Mouse (Mus musculus): ENCODE data around the gene Glyatl3.

Gene Glyatl3

DNA sequence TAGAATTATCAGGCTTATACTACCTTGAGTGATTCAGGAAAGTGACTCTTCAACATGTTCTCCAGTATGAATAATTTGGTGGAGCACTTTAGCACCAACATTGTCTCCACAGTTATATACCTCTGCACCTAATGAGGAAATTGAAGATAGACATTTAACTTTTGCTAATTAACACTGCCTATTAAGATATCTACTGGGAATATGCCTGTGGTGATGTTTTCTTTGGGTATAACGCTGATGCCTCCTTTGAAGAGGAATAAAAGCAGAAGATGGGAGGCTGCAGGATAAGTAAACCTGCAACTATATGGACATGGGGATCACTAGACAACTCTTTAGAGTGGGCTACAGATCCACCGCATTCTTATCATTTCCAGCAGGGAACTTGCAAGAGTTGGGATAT lies at the start of gene Glyatl3:
Glyatl3 (minus strand) TSS at position 101 of the 400 bp plus-strand sequence.
- DNase-seq, result no peak

DNA sequence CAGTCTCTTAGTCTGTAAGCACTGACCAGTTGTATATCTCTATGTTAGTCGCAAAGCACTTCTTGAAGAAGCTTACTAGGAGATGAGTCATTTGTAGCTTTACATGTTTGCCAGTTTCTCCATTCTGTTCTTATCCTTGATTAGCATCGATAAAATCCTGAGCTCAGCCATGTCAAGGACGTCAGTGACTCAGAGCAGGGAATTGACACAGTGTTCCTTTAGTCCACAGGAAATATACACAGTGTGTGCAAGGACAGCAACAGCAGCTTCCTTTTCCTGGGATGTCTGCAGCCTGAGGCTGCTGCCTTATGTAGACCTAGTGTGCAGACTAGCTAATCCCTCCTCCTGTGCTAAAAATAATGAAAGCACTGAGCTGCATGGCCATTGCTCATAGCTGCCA lies 34.4 kb upstream of the Glyatl3 start:
- DNase-seq, result no peak

DNA sequence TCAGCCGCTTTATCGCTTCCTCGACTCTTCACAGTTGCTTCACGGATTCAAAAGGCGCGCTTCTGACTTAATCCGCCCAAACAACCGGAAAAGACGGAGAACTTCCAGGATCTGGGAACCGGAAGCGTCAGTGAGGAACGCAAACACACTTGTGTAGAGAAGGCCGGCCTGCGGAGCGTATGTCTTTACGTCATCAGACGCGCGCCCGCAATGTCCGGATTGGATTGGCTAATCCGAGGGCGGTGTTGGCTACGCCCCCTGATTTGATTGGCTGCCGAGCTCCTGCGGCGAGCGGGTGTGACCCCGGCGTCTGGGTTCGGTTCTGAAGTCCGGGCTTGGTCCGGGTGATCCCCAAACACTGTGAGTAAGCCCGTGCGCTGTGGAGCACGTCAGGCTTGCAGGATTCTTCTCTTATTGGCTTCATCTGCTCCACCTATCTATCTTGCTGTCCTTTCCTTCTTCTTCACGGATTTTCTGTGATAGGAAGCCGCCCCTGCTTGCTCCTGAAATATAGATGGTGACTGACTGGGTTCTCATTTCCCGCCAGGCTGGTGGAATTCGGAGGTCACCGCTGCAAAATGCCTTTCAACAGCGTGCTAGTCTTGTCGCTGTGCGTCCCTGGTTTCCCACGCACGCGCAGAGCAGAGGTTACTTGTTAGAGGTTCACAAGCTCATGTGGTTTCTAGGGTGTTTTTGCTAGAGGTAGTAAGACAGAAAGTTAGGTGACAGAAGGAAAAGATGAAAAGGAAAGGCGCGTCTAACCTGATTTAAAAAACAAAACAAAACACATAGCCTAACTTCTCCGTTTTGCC lies 20.5 kb upstream of the Glyatl3 start, which contains the start of the genes Mut and Cenpq:
Mut (plus strand) TSS at position 266 of the 812 bp plus-strand sequence.
Cenpq (minus strand) TSS at position 628 of the 812 bp plus-strand sequence.
- peak; percentile 99 for DNase-seq

DNA sequence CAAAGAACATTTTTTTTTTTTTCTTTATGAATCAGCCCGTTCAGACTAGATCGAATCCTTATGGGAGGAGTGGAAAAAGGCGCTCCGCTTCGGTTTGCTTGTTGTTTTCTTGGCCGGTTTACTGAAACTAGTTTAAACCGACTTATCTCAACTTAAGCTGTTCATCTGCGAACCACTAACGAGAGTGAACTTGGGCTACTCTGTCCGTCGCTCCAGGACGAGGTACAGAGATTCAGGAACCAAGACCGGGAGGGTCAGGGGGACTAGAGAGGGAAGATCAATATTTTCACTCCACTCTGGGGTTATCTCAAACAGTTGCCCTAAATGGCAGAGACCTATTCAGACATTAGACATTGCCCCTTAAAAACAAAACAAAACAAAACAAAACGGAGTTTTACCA lies 19.8 kb upstream of the Glyatl3 start:
- DNase-seq, result no peak

DNA sequence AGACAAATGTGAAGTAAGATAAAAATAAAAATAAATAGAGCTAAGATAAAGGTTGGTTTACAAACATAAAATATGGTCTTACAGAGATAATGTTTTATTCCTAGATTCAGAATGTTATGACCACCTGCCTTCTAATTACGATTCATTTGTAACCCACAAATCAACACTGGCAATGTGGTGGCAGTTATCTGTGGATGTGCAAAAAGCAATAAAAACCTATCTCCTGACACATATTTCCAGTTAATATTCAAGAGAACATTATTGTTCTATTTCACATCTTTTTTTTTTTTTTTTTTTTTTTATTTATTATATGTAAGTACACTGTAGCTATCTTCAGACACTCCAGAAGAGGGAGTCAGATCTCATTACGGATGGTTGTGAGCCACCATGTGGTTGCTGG lies 1.3 kb upstream of the Glyatl3 start:
- DNase-seq, result no peak

DNA sequence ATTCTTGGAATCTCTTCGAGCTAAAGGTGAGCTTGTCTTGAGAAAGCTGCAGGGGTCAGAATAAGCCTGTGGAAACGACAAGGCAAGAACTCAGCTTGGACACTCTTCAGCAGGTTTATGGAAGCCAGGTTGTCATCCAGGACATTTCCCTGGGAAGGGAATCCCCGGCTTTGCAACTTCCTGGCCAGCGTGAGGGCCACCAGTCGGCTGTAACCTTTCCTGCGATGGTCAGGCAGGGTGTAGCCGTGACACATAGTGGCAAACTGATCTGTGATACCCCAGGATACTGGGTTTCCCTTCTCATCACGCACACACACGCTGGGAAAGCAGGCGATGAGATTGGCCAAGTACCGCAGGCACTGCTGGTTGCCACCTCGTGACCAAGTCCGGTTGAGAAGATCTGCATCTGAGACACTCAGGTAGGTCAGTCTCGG lies 9.4 kb downstream of the Glyatl3 start:
- peak; percentile 57 for DNase-seq

DNA sequence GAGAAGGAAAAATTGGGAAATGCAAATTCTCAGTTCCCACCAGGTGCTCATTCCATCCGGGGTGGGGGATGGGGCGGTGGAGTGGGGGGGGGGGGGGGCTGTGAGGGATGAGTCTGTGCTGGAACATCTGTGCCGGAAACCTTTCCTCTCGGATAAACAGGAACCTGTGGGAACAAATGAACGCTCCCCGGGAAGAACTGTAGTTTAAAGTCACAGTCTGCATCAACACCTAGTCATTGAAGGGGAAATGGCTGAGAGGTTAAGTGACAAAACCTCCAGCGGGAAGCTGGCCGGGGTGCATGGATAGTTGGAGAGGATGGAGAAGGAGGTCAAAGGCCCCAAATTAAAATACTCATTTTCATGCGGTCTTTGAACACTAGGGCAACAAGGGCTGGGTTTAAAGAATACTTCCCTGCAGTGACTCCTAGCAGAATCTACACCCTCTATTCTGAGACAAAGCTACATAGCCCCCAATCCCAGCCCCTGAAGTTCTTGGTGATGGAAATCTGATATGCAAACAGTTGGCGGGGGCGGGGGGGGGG lies 10.0 kb downstream of the Glyatl3 start:
- peak; percentile 12 for DNase-seq

DNA sequence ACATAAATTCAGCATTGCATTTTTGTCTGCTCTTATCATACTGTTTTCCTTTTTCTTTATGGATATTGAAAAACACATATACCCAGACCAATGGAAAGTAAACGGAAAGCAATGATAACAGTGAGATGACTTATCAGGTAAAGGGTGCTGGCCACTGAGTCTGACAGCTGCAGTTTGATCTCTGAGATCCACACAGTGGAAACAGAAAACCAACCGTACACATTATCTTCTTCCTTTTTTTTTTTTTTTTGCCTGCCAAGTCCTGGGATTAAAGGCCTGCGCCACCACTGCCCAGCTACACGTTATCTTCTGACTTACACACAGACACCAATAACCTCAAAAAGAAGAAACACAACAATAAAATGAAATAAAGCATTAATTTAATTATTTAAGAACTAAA lies 10.8 kb downstream of the Glyatl3 start:
- no peak for DNase-seq

DNA sequence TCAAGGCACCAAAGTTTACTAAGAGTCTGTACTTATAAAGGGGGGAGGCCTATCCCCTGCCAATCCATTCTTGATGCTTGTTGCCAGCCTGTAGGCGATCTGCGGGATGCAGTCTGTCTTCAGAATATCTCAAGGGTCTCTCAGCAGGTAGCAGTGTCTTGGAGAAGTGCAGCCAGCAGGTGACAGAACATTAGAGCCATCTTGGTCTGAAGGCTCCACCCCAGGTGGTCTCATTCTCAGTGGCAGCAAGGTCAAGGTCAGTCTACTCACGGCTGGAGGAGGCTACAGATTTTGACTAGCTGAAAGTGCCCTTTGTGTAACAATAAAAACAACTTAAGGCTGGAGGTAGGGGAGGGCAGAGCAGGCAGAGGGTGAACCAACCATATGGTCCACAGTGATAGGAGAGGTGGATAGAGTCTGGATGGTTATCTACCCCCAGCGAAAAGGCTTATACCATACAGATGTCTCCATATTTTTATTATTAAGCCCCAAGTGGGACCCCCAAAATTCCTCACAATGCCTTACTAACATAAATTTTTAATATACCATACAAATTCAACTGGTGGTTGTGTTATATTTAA lies 14.3 kb downstream of the Glyatl3 start:
- DNase-seq, result no peak

DNA sequence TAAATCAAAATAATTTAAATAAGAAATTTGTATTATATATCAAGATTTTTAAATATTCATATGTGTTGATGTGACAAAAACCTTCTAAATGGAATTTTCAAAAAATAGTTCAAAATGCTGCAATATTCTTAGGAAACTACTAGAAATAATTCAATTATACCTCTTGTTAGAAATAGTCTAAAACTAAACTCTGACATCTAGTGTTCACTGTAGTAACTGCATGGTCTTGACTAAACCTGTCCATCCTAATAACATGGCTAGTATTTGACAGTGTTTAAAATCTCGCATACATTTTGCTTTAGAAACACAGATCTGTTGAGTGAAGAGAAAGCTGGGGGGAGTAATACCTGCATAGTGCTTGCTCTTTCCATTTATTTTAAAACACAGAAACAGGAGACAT lies 17.3 kb downstream of the Glyatl3 start:
- no peak for DNase-seq

DNA sequence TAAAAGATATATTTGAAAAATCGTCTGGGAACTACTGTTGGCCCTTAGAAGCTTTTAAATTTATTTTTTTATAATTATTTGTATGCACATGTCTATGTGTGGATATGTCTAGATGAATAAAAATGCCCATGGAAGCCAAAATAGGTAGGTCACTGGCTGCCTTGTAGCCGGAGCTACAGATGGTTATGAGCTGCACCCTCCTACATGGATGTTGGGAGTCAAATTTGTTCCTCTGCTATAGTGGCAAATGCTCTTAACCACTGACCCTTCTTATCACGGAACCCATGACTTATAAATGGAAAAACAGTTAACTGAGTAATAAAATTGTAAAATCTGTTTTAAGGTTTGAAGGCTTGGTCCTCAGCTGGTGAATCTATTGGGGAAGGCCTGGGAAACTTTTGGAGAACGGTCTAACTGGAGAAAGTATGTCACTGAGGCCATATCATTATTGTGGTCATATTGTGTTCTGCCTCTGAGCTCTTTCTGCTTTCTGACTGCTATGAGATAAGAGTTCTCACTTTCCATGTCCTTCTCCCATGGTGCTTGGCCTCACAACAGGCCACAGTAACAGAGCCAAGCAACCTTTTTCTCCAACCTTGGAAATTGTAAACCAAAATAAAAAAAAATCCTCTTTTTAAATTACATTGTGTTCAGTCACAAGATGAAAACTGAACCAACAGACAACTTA lies 26.2 kb downstream of the Glyatl3 start:
- DNase-seq, result no peak

DNA sequence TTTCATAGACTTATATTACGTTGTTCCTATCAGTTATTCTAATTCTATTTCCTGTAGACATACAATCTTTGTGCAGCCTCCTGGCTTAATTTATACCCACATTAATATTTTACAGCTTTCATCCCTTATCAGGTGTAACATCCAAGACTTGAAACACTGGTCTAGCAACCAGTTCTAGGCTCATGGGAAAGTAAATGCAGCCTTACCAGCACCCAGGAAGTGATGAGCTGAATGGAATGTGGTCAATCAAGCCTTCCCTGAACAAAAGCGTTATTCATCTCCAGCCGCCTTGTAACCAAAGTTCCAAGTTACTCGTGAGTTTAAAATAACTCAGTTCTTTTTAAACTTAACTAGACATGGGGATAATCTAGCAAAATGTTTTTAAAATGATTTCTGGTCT lies 29.0 kb downstream of the Glyatl3 start:
- no peak for DNase-seq

DNA sequence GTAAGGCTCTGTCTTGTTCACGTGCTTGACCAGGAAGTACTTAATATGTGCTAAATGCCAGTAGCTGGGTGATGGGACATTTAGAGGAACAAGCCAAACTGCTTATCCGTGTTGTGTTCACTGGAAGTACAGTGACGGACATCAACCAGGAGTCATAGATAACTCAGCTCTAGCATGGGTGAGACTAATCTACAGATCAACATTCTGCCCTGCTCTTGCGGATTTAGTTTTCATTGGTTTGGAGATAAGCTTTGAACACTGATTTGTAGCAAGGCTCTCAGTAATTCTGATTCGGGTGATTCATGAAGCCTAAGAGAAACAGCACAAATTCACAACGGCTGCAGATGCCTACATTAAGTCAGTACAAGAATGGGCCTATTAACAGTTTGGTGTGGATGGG lies 32.0 kb downstream of the Glyatl3 start:
- DNase-seq, result no peak

DNA sequence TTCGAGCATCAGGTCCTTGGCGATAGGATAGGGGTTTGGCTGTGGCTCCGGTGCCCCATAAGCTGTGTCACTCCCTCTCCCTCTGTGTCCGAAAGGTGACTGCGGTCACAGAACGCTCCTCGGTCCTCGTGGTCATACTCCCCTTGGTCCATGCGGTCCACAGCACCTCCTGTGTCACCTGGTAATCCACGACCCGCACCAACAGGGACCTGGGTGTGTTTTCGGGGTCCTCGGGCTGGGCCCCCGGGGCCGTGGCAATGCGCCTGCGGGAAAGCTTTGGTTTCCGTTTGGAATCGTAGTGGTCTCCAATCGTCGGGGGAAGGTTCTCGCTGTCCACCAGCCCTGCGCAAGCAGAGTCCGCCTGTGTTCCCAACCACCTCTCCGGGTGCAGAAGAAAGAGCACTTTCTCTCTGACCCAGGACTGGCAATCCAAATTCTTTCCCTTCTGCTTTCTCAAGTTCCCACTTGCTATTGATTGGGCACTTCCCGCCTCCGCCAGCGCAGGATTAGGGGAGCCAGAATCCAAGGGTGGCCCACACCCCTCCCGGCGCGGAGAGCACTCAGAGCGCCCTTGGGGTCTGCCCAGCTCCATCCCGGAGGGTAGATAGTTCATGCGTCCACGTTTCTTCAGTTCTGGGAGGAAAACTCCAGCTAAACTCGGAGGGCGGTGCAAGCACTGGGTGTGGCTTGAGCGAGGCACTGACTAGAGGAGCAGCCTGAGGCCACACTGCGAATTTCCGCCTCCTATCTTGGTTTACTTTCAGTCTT lies 34.0 kb downstream of the Glyatl3 start, which contains the start of gene 9130008F23Rik:
9130008F23Rik (minus strand) TSS at position 636 of the 768 bp plus-strand sequence.
- no peak for DNase-seq

DNA sequence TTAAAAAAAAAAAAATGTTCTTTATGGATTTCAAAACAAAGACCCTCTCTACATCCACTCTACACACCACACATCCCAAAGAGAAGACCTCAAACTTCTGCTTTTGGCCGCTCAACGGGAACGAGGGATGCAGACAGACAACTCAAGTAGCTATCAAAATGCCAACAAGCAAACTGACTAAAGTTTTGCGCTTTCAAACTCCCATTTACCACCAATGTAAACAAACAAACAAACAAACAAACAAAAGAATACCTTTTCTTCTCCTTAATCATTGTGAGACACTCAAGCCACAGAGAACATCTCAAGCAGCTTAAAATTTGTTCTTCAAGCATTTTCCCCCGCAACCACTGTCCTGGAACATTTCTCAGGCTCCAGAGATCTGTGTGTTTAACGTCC lies 34.6 kb downstream of the Glyatl3 start:
- DNase-seq, result no peak

DNA sequence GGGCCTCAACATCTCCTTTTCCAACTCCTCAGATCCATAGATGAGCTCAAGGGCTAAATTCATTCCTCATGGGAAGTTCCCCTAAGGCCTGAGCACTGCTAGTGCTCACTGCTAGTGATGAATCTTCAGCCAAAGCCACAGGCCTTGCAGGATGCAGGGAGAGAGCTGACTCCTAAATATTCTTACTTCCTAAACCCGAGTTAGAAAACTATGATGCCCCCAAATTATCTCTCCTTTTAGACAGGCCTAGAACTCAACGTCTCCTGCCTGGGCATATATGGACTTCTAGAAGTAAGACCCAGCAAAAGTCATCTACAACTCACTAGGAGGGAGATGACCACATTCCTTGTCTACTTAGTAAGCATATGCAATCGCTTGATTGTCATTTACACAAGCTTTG lies 36.4 kb downstream of the Glyatl3 start:
- no peak for DNase-seq

DNA sequence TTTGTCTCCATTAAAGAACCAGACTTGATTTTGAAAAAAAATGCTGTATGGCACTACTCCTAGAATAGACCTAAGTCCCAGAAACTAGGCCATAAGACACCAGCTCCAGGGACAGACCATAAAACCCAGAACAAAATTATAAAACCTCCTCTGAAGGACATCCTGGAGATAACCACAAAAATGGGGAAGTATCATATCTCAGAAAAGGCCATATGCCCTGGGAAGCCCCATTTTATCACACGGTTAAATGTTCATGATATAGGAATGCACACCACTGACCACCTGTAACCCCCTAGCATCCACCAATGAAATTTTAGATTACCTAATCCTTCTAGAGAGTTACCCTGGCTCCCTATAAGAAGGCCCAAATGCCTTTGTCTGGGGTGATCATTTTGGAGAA lies 38.6 kb downstream of the Glyatl3 start:
- no peak for DNase-seq

DNA sequence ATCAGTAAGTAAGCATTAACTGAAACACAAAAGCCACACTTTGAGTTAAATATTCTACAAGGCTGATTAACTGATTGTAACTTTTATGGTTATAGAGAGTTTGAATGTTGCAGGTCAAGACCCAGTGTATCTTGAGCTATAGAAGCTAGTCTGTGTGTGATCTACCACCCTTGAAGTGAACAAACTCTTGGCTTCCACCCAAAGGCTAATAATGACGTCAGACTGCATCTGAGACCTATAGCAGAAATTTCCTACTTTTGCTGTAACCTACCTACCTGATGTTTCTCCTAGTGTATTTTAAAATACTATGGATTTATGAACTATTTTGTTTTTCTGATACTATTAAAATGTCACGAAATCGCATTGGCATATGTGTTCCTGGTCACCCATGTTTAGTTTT lies 39.4 kb downstream of the Glyatl3 start:
- no peak for DNase-seq

DNA sequence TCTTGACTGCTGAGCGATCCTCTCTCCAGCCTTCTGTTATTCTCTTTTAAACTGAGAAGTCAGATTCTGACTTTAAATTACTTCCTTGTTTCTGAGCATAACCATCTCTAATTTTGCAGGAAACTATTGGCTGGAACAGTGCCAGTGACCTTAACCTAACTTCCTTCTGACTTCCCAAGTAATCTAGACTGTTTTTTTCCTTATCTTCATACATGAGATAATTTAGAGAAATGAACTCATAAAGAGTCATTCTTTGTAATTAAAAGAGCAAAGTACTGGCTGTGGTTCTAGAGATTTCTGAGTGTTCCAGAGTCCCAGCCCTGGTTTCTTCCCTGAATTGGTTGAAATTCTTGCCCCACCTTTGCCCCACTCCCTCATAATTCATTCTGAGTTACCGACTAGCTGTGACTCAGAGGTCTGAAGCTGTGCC lies 40.6 kb downstream of the Glyatl3 start:
- no peak for DNase-seq

DNA sequence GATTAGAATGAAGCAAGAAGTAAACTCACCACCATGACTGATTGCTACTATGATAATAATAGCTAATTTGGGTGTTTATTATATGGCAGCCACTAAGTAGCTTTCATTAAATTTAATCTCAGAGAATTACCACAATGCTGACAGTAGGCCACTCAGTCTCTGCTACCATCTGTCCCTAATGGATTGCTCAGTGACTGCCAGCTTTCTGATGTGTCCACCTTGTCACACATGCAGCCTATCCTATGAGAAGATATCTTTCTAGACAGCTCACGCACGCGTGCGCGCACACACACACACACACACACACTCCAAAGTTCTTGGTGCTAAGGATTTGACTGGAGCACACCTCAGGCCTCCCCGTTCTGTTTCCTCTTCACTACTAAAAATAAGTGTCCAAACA lies 41.5 kb downstream of the Glyatl3 start:
- DNase-seq, result no peak

DNA sequence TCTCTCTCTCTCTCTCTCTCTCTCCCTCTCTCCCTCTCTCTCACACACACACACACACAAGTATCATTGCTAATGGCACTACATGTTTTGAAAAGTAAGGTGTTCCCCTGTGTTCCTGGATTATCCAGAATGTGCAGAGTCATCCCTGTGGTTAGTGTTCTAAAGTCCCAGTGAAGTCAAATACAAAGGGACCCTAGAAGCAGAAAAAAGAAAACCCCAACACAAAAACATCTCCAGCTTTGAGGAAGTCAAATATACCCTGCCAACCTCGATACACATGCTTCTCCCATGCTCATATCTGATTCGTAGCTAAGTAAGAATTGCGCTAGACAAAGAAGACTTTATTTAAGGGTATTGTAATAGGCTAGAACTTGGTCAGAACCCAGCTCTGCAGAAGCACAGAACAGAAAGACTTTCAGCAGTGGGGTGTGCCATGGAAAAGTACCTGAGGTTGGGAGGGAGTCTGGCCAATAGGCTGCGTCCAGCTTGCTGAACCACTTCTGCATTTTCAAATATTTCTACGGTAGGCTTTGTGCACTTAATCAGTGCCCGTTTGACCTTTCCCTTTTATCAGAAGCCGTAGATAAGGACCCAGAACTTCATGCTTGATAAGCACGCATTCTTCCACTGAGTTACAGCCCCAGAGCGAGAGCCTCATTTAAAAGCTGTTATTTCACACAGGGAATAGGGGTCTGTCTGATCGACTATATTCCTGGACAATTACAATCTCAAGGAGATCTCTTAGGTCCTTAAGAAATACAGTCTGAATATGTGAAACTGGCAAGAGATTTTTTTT lies 45.0 kb downstream of the Glyatl3 start:
- no peak for DNase-seq

DNA sequence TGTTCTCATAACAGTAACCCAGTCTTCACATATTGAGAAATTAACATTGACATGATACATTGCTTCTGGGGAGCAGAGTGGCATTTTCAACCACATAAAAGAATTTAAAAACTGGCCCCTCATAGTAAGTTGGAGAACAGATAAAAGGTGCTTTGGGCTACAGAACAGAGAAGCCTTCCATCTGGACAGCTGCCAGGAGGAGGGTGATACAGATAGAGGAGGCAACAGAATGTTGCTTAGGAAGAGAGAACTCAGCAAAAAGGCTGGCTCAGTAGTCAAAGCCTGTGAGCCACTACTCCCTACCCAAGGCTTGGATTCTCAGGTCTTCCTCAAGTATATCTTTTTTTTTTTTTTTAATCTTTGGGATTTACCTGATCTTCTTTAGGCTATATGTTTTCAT lies 59.1 kb downstream of the Glyatl3 start:
- DNase-seq, result no peak
